18 mouse cellular contexts compared by ENCODE assay signal in genomic region chr16:91903801-91904506, GRCm38 (mm10).
DNase-seq lines count a peak whose midpoint lies in the region; ATAC-seq lines count a peak whose summit lies in the region.
"Had no signal": no experiment of that assay in that cellular context is flagged by ENCODE, and none has a peak within 500 bp of the region (broad histone marks: within the 10 kb centered on the region; RNA-seq: fewer than 3 reads in every experiment).

No protein-coding gene starts in this region.

- peaks cover 48% of the 10 kb centered on the region for H3K36me3 ChIP-seq in hindbrain, embryonic 15.5 days
- H3K36me3 ChIP-seq in hindbrain, embryonic 14.5 days (replicated peaks; ENCODE audit: control insufficient read depth, insufficient read depth), result peaks cover 70% of the 10 kb centered on the region
- H3K36me3 ChIP-seq: embryonic facial prominence, embryonic 15.5 days had no signal

- peaks cover 7% of the 10 kb centered on the region for H3K4me1 ChIP-seq in hindbrain, embryonic 15.5 days (replicated peaks)
- peaks cover 6% of the 10 kb centered on the region; the same call in 1 of the 2 replicates for H3K4me1 ChIP-seq in hindbrain, embryonic 14.5 days (replicated peaks; ENCODE audit: control insufficient read depth, insufficient read depth, low read length)

- H3K4me3 ChIP-seq in hindbrain, embryonic 15.5 days, result no peak overlapping the region
- H3K4me3 ChIP-seq in hindbrain, embryonic 14.5 days (replicated peaks; ENCODE audit: low read length), result no peak overlapping the region
- H3K4me3 ChIP-seq: embryonic facial prominence, embryonic 15.5 days; forebrain, embryonic 15.5 days; heart, adult 2 months; neural tube, embryonic 12.5 days had no signal

- H3K4me2 ChIP-seq in hindbrain, embryonic 15.5 days, result no peak overlapping the region
- H3K4me2 ChIP-seq in hindbrain, embryonic 14.5 days (replicated peaks), result no peak overlapping the region
- H3K4me2 ChIP-seq: embryonic facial prominence, embryonic 15.5 days; forebrain, embryonic 15.5 days; liver, embryonic 11.5 days; neural tube, embryonic 12.5 days had no signal

- no peak for DNase-seq in hindbrain, embryonic 14.5 days (ENCODE audit: low spot score)
- DNase-seq in 416B (ENCODE audit: low read depth), result peak; percentile 83
- peak; percentile 37 for DNase-seq in Muller cell, postnatal 12 days (ENCODE audit: inconsistent ontology term)
- DNase-seq in cerebellum, postnatal 25 days, result peak; percentile 64 to 74
- DNase-seq in neural tube, embryonic 10.5 days (ENCODE audit: extremely low spot score, low spot score), result no peak
- no peak for DNase-seq in kidney, adult 8-10 months
- DNase-seq: adrenal gland, postnatal 25 days; heart, adult 2 months; kidney, postnatal 36 days; layer of hippocampus, postnatal 36 days; thymus, postnatal 14 days had no signal

- WGBS in hindbrain, embryonic 15.5 days, result 87% methylated on average over 13 of the region's 13 CpGs
- 89% methylated on average over 13 of the region's 13 CpGs for WGBS in hindbrain, embryonic 14.5 days

- no peaks in the 10 kb centered on the region for H3K27me3 ChIP-seq in hindbrain, embryonic 15.5 days
- no peaks in the 10 kb centered on the region for H3K27me3 ChIP-seq in hindbrain, embryonic 14.5 days (ENCODE audit: control insufficient read depth, insufficient read depth, low read length)
- H3K27me3 ChIP-seq: embryonic facial prominence, embryonic 15.5 days; forebrain, embryonic 15.5 days; neural tube, embryonic 12.5 days had no signal

- no peak overlapping the region for H3K27ac ChIP-seq in hindbrain, embryonic 15.5 days (replicated peaks)
- H3K27ac ChIP-seq in hindbrain, embryonic 14.5 days, result no peak overlapping the region
- H3K27ac ChIP-seq: embryonic facial prominence, embryonic 15.5 days; forebrain, embryonic 15.5 days; heart, adult 2 months; neural tube, embryonic 12.5 days had no signal

- no peak overlapping the region for H3K9ac ChIP-seq in hindbrain, embryonic 15.5 days
- H3K9ac ChIP-seq in hindbrain, embryonic 14.5 days, result no peak overlapping the region
- H3K9ac ChIP-seq: embryonic facial prominence, embryonic 15.5 days; forebrain, embryonic 15.5 days; neural tube, embryonic 12.5 days had no signal

- ATAC-seq in hindbrain, embryonic 15.5 days (ENCODE audit: low FRiP score, low read depth), result peak; percentile 58
- ATAC-seq in hindbrain, embryonic 14.5 days (ENCODE audit: low FRiP score), result no peak
- ATAC-seq: forebrain, embryonic 15.5 days; intestine, embryonic 16.5 days; lung, postnatal 0 days had no signal

- no peaks in the 10 kb centered on the region for H3K9me3 ChIP-seq in hindbrain, embryonic 15.5 days
- H3K9me3 ChIP-seq in hindbrain, embryonic 14.5 days (ENCODE audit: control insufficient read depth, low read length), result no peaks in the 10 kb centered on the region
- H3K9me3 ChIP-seq: embryonic facial prominence, embryonic 15.5 days; forebrain, embryonic 15.5 days; neural tube, embryonic 12.5 days had no signal

Comparison
In these comparisons a context has a peak if more than half of its experiments do, and no peak if none do; other contexts are left out.
1. DNase-seq: peak in 416B (single experiment), Muller cell, postnatal 12 days (single experiment) and cerebellum, postnatal 25 days (2 of 2); none in hindbrain, embryonic 14.5 days (single experiment), neural tube, embryonic 10.5 days (single experiment) and kidney, adult 8-10 months (0 of 2).